Mouse (Mus musculus) left cerebral cortex, postnatal 4 days (tissue): ENCODE measurements at regions not wholly inside any gene's neighbourhood (a gene's known extent, or its start where the extent isn't known, plus 50 kb on each side); places are given as distances from the start of the nearest gene placed in this dataset.

Experiments used
- DNase-seq: peaks from one replicate; pipeline ENCODE4 v3.0.0-alpha.2; 2022
- intact Hi-C: fragments of 180-260 bp; cut with DNase I; formaldehyde crosslinking; loops from one replicate; pipeline ENCODE4 v1.15.1; 2025

- DNase-seq: peak; percentile 97
- intact Hi-C loops: loop anchor here (5.0 to 10.0 kb wide), 2 partner anchors 89 to 133 kb away; no protein-coding TSS in a partner anchor
Observed at GRCm38 (mm10) chr17:4907841-4908571, 86.1 kb upstream of the Arid1b start.

GRCm38 (mm10) chr17:4908572-4908965 lies 85.6 kb upstream of the Arid1b start:
- intact Hi-C loops: loop anchor here (5.0 to 10.0 kb wide), 2 partner anchors 89 to 134 kb away; no protein-coding TSS in a partner anchor
- no peak for DNase-seq

GRCm38 (mm10) chr17:4910182-4910581 lies 84.0 kb upstream of the Arid1b start:
- no peak for DNase-seq
- intact Hi-C loops: no loop called here

GRCm38 (mm10) chr17:4913001-4913400 lies 81.1 kb upstream of the Arid1b start:
- DNase-seq: no peak
- intact Hi-C loops: no loop called here

GRCm38 (mm10) chr17:4919866-4920495 lies 74.2 kb upstream of the Arid1b start:
- intact Hi-C loops: no loop called here
- no peak for DNase-seq

GRCm38 (mm10) chr17:4921121-4921520 lies 73.0 kb upstream of the Arid1b start:
- intact Hi-C loops: no loop called here
- DNase-seq: no peak

- DNase-seq: no peak
- intact Hi-C loops: no loop called here
Observed at GRCm38 (mm10) chr17:4928631-4929030, 65.5 kb upstream of the Arid1b start.

GRCm38 (mm10) chr17:4935268-4935667 lies 58.9 kb upstream of the Arid1b start:
- intact Hi-C loops: no loop called here
- no peak for DNase-seq

GRCm38 (mm10) chr17:4940589-4940988 lies 53.5 kb upstream of the Arid1b start:
- intact Hi-C loops: no loop called here
- no peak for DNase-seq

- intact Hi-C loops: no loop called here
Observed at GRCm38 (mm10) chr17:4941286-4941800, 52.8 kb upstream of the Arid1b start.

GRCm38 (mm10) chr17:4942868-4943267 lies 51.3 kb upstream of the Arid1b start:
- intact Hi-C loops: no loop called here
- no peak for DNase-seq

More at GRCm38 (mm10) chr17:4941286-4941800, 52.8 kb upstream of the Arid1b start:
- no peak for DNase-seq
